Mouse (Mus musculus) embryonic fibroblast, embryonic 13.5 days (primary cell): ENCODE results near the gene Gapvd1.

Experiments
- CTCF ChIP-seq: IDR thresholded peaks from 2 replicates; pipeline ENCODE4 v1.5.1; 2011; ENCODE audit warnings: mild to moderate bottlenecking, control low read depth, low read length, moderate library complexity, borderline replicate concordance; ENCODE audit not compliant: insufficient read depth
- POLR2A ChIP-seq: IDR thresholded peaks from 2 replicates; pipeline ENCODE4 v1.6.1; 2011; ENCODE audit warnings: low read depth, mild to moderate bottlenecking, control low read depth, low read length, moderate library complexity

- TF ChIP-seq POLR2A (no peak), CTCF (no peak)
Measured at GRCm38 (mm10) chr2:34696592-34696991, 58.4 kb downstream of the Gapvd1 start.
